Mouse (Mus musculus): ENCODE measurements around the gene Mthfd1. TPM values are rescaled to one million over a fixed set of nuclear protein-coding genes. Genes with fewer than 3 reads are reported as not detected.

Gene Mthfd1
- polyA plus RNA-seq, 1 experiment from 2014 or later, result 85.5 TPM

DNA sequence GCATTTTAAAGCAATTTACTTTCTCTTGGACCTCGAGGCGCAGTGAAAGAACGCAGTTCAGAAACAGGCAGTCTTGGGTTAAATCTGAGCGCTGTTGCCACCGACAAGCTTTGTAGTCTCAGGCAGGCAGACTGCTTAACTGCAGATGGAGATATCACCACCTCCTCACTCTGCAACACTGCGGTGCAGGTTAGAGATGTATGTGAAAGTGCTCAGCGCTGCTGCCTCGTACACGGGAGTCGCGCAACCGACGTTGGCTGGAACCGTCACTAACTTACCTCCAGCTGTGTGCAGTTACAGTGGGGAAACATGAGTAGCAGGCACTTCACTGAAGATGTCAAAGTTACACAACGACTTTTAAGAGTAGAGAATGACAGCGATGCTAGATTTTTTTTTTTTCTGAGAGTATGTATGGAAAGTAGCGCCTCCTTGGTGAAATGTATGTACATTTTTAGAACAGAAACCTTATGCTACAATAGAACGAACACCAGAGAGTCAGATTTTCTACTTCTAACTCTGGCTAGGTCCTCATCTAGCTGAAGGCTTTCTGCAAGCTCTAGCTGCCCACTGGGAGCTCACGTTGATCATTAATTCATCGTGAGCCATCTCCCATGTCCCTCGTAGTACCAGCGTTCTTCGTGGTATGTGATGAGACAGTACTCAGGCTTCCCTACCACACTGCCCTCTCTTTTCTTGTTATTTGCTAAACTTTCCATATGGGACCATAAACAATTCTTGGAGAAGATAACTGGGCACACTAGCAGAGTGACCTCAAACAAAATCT is 71.5 kb downstream of the Mthfd1 start:
- no peak overlapping the region for H3K27ac ChIP-seq (replicated peaks; ENCODE audit: low read depth, low read length)
- WGBS, result 92% methylated on average over 23 of the region's 23 CpGs
- H3K9me3 ChIP-seq (replicated peaks; ENCODE audit: control insufficient read depth, low read length), result no peaks in the 10 kb centered on the region
- ATAC-seq (replicated peaks; ENCODE audit: insufficient number of reproducible peaks, low FRiP score, low TSS enrichment, low read depth), result no peak
- H3K36me3 ChIP-seq (replicated peaks; ENCODE audit: control insufficient read depth, insufficient read depth, low read depth, low read length), result no peaks in the 10 kb centered on the region
- H3K4me3 ChIP-seq (ENCODE audit: low read depth, low read length), result no peak overlapping the region
- no peak overlapping the region for H3K9ac ChIP-seq (replicated peaks; ENCODE audit: low read length)
- no peaks in the 10 kb centered on the region for H3K27me3 ChIP-seq (ENCODE audit: control insufficient read depth, insufficient read depth, low read length)
- no peaks in the 10 kb centered on the region for H3K4me1 ChIP-seq (ENCODE audit: control insufficient read depth, insufficient read depth, low read length)
- H3K4me2 ChIP-seq (ENCODE audit: low read depth, low read length), result no peak overlapping the region
- no peak for DNase-seq (ENCODE audit: low spot score)

DNA sequence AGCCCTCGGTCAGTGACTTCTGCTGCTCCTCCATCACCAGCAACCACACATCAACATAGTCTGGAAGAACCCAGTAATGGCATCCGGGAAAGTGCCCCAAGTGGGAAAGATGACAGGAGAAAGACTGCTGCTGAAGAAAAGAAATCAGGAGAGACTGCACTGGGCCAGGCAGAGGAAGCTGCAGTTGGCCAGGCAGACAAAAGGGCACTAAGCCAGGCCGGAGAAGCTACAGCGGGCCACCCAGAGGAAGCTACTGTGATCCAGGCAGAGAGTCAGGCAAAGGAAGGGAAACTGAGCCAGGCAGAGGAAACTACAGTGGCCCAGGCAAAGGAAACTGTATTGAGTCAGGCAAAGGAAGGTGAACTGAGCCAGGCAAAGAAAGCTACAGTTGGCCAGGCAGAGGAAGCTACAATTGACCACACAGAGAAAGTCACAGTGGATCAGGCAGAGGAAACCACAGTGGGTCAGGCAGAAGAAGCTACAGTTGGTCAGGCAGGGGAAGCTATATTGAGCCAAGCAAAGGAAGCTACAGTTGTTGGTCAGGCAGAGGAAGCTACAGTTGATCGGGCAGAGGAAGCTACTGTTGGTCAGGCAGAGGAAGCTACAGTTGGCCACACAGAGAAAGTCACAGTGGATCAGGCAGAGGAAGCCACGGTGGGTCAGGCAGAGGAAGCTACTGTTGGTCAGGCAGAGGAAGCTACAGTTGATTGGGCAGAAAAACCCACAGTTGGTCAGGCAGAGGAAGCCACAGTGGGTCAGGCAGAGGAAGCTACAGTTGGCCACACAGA is 73.7 kb downstream of the Mthfd1 start:
- Histone ChIP-seq H3K27me3 (ENCODE audit: control insufficient read depth, insufficient read depth, low read length) (no peaks in the 10 kb centered on the region), H3K9ac (replicated peaks; ENCODE audit: low read length) (no peak overlapping the region), H3K4me1 (ENCODE audit: control insufficient read depth, insufficient read depth, low read length) (no peaks in the 10 kb centered on the region), H3K27ac (replicated peaks; ENCODE audit: low read depth, low read length) (no peak overlapping the region), H3K4me3 (ENCODE audit: low read depth, low read length) (no peak overlapping the region), H3K9me3 (replicated peaks; ENCODE audit: control insufficient read depth, low read length) (no peaks in the 10 kb centered on the region), H3K4me2 (ENCODE audit: low read depth, low read length) (no peak overlapping the region), H3K36me3 (replicated peaks; ENCODE audit: control insufficient read depth, insufficient read depth, low read depth, low read length) (no peaks in the 10 kb centered on the region)
- no peak for ATAC-seq (replicated peaks; ENCODE audit: insufficient number of reproducible peaks, low FRiP score, low TSS enrichment, low read depth)
- WGBS, result 90% methylated on average over 6 of the region's 6 CpGs
- no peak for DNase-seq (ENCODE audit: low spot score)

DNA sequence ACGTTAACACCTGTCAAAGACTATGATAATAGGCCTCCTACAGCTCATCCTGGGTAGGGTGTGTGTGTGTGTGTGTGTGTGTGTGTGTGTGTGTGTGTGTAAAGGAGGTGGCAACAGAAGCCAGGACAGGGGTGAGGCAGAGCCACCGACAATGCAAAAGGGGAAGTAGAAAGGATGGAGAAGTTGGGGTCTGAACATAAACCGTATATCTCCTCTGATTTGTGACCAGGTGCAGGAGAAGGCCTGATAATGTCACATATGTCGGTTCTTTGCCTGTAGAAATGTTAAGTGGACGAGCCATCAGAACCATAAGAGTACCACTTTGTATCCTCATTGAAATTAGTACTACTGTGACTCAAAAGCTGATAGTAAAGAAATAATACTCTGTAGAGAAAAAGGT is 78.6 kb downstream of the Mthfd1 start:
- Histone ChIP-seq H3K4me2 (ENCODE audit: low read depth, low read length) (no peak overlapping the region), H3K9ac (replicated peaks; ENCODE audit: low read length) (no peak overlapping the region), H3K9me3 (replicated peaks; ENCODE audit: control insufficient read depth, low read length) (no peaks in the 10 kb centered on the region), H3K4me1 (ENCODE audit: control insufficient read depth, insufficient read depth, low read length) (no peaks in the 10 kb centered on the region), H3K36me3 (replicated peaks; ENCODE audit: control insufficient read depth, insufficient read depth, low read depth, low read length) (no peaks in the 10 kb centered on the region), H3K27me3 (ENCODE audit: control insufficient read depth, insufficient read depth, low read length) (no peaks in the 10 kb centered on the region), H3K27ac (replicated peaks; ENCODE audit: low read depth, low read length) (no peak overlapping the region), H3K4me3 (ENCODE audit: low read depth, low read length) (no peak overlapping the region)
- DNase-seq (ENCODE audit: low spot score) (no peak), ATAC-seq (replicated peaks; ENCODE audit: insufficient number of reproducible peaks, low FRiP score, low TSS enrichment, low read depth) (no peak)
- 91% methylated on average over 5 of the region's 5 CpGs for WGBS

DNA sequence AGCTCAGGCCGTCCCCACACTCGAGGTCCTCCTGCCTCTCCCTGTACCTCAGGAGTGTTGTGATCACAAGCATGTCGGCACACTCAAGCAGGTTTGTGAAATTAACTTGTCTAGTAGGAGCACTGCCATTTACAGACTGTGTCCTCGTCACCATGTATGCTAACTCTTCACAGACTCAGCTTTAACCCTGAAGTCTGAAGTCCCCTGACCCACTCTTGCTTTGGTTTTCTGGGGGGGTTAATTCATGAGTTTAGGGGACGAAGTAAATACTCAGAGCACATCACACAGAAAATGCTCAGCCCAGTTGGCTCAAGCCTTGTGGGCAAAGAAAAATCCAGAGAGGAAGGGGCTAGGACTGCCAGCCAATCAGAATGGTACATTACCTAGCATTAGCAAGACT is 80.5 kb downstream of the Mthfd1 start:
- H3K4me3 ChIP-seq (ENCODE audit: low read depth, low read length), result no peak overlapping the region
- WGBS, result 82% methylated on average over 5 of the region's 5 CpGs

DNA sequence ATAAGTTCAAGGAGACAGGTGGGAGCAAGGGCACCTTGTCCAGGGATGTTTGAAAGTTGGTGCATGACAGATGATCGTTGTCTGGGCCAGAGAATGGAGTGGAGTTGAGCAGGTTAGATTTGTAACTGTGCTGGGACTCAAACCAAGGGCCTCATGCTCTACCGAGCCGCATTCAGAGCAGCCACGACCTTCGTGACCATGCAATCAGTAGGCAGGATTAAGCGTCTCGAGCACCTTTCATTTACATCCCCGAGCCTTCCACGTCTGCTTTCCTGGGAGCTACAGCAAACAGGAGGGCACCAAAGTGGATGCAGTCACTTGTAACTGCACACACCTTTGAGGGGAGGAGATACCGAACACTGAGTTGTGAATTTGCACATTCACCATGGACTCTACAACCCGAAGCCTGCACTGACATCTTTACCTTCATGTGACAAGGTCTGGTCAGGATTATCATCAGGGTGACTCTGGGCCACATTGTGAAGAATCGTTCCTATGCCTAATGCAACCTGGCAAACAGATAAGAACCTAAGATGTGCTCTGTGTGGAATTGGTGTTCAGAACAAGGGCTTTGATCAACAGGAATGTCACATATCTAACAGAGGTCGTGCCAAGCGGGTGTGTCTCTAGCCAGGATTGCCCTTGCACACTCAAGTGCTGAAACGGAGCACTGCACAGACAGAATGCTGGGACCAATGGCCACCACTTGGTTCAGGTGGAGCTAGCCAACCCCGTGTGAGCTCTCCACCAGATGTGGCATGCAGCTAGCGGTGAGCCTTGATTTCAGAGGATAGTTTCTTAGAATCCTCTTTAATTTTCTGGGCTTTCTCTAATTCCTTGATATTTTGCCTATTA is 81.2 kb downstream of the Mthfd1 start:
- no peak overlapping the region for H3K27ac ChIP-seq (replicated peaks; ENCODE audit: low read depth, low read length)
- H3K4me3 ChIP-seq (ENCODE audit: low read depth, low read length), result no peak overlapping the region
- H3K4me2 ChIP-seq (ENCODE audit: low read depth, low read length), result no peak overlapping the region
- 80% methylated on average over 17 of the region's 17 CpGs for WGBS
- H3K27me3 ChIP-seq (ENCODE audit: control insufficient read depth, insufficient read depth, low read length), result no peaks in the 10 kb centered on the region
- H3K4me1 ChIP-seq (ENCODE audit: control insufficient read depth, insufficient read depth, low read length), result no peaks in the 10 kb centered on the region
- no peaks in the 10 kb centered on the region for H3K9me3 ChIP-seq (replicated peaks; ENCODE audit: control insufficient read depth, low read length)
- no peak for DNase-seq (ENCODE audit: low spot score)
- no peak for ATAC-seq (replicated peaks; ENCODE audit: insufficient number of reproducible peaks, low FRiP score, low TSS enrichment, low read depth)
- no peaks in the 10 kb centered on the region for H3K36me3 ChIP-seq (replicated peaks; ENCODE audit: control insufficient read depth, insufficient read depth, low read depth, low read length)
- no peak overlapping the region for H3K9ac ChIP-seq (replicated peaks; ENCODE audit: low read length)

More for the DNA sequence above, 80.5 kb downstream of the Mthfd1 start:
- H3K27ac ChIP-seq (replicated peaks; ENCODE audit: low read depth, low read length), result no peak overlapping the region
- H3K9me3 ChIP-seq (replicated peaks; ENCODE audit: control insufficient read depth, low read length), result no peaks in the 10 kb centered on the region
- H3K9ac ChIP-seq (replicated peaks; ENCODE audit: low read length), result no peak overlapping the region
- H3K36me3 ChIP-seq (replicated peaks; ENCODE audit: control insufficient read depth, insufficient read depth, low read depth, low read length), result no peaks in the 10 kb centered on the region
- H3K4me2 ChIP-seq (ENCODE audit: low read depth, low read length), result no peak overlapping the region
- no peaks in the 10 kb centered on the region for H3K4me1 ChIP-seq (ENCODE audit: control insufficient read depth, insufficient read depth, low read length)
- DNase-seq (ENCODE audit: low spot score), result no peak
- H3K27me3 ChIP-seq (ENCODE audit: control insufficient read depth, insufficient read depth, low read length), result no peaks in the 10 kb centered on the region
- ATAC-seq (replicated peaks; ENCODE audit: insufficient number of reproducible peaks, low FRiP score, low TSS enrichment, low read depth), result no peak

DNA sequence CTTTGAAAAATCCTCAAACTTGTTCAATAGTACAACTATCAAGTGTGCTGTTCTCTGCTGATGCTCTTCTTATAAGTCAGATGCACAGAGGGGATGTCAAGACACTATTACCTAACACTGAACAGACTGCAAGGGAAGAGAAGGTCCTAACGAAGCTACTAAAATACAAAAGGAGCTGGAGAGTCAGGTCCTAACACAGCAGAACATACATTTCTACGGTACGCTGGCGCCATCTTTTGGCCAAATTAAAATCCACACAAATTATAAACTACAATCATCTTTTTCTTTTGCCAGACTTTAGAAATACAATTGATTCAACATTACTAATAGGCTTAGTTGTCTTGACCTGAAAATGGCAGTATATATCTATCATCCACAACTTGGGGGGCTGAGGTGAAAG is 86.0 kb downstream of the Mthfd1 start:
- H3K36me3 ChIP-seq (replicated peaks; ENCODE audit: control insufficient read depth, insufficient read depth, low read depth, low read length), result no peaks in the 10 kb centered on the region
- DNase-seq (ENCODE audit: low spot score) (peak; percentile 75), ATAC-seq (replicated peaks; ENCODE audit: insufficient number of reproducible peaks, low FRiP score, low TSS enrichment, low read depth) (no peak)
- no peak overlapping the region for H3K4me2 ChIP-seq (ENCODE audit: low read depth, low read length)
- no peak overlapping the region for H3K4me3 ChIP-seq (ENCODE audit: low read depth, low read length)
- no peaks in the 10 kb centered on the region for H3K27me3 ChIP-seq (ENCODE audit: control insufficient read depth, insufficient read depth, low read length)
- no peak overlapping the region for H3K9ac ChIP-seq (replicated peaks; ENCODE audit: low read length)
- H3K4me1 ChIP-seq (ENCODE audit: control insufficient read depth, insufficient read depth, low read length), result no peaks in the 10 kb centered on the region
- no peaks in the 10 kb centered on the region for H3K9me3 ChIP-seq (replicated peaks; ENCODE audit: control insufficient read depth, low read length)
- no peak overlapping the region for H3K27ac ChIP-seq (replicated peaks; ENCODE audit: low read depth, low read length)
- WGBS, result 6% methylated on average over 4 of the region's 4 CpGs

DNA sequence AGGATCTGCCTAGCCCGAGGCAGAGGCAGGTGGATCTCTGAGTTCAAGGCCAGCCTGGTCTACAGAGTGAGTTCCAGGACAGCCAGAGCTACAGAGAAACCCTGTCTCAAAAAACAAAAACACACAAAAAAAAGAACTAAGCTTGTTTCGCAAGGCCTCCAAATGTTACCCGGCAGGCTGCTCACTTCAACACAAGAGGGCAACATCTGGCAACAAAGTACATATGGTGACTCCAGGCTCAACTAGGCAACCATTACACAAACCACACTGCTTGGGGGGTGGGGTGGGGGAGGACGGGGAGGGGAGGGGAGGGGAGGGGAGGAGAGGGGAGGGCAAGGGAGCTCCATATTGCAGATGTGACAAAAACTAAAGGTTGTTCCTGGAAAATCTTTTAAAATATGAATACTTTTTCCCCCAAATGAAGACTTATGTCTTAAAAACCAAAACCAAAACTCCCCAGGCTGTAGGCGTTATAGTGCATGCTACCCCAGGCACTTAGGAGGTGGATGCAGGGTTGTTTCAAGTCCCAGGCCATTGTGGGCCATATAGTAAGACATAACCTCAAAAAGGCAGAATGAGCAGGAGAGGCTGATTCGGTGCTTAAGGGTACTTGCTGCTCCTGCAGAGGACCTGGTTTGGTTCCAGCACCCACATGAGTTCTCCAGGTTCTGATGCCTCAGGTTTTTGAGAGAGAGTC is 90.8 kb downstream of the Mthfd1 start:
- H3K36me3 ChIP-seq (replicated peaks; ENCODE audit: control insufficient read depth, insufficient read depth, low read depth, low read length), result peaks cover 3% of the 10 kb centered on the region
- ATAC-seq (replicated peaks; ENCODE audit: insufficient number of reproducible peaks, low FRiP score, low TSS enrichment, low read depth), result no peak
- H3K4me2 ChIP-seq (ENCODE audit: low read depth, low read length), result no peak overlapping the region
- H3K27me3 ChIP-seq (ENCODE audit: control insufficient read depth, insufficient read depth, low read length), result no peaks in the 10 kb centered on the region
- H3K4me1 ChIP-seq (ENCODE audit: control insufficient read depth, insufficient read depth, low read length), result no peaks in the 10 kb centered on the region
- 78% methylated on average over 5 of the region's 6 CpGs for WGBS
- H3K4me3 ChIP-seq (ENCODE audit: low read depth, low read length), result no peak overlapping the region
- no peak overlapping the region for H3K9ac ChIP-seq (replicated peaks; ENCODE audit: low read length)
- H3K27ac ChIP-seq (replicated peaks; ENCODE audit: low read depth, low read length), result no peak overlapping the region
- DNase-seq (ENCODE audit: low spot score), result no peak
- H3K9me3 ChIP-seq (replicated peaks; ENCODE audit: control insufficient read depth, low read length), result no peaks in the 10 kb centered on the region
